Mouse (Mus musculus) right cerebral cortex, adult 18-20 months (tissue): ENCODE data around the gene Avpr1a.

ENCODE experiments used
- DNase-seq: peaks from one replicate; pipeline ENCODE4 v3.0.0; 2022; ENCODE audit warnings: mixed read lengths

Gene Avpr1a

GRCm38 (mm10) chr10:122447861-122448716 lies at the start of gene Avpr1a:
TSS of gene Avpr1a (plus strand) at chr10:122448499.
- no peak for DNase-seq

- DNase-seq: no peak
Measured at GRCm38 (mm10) chr10:122402270-122402669, 46.0 kb upstream of the Avpr1a start.

- DNase-seq: no peak
Measured at GRCm38 (mm10) chr10:122406333-122406732, 42.0 kb upstream of the Avpr1a start.

- DNase-seq: no peak
Measured at GRCm38 (mm10) chr10:122408697-122409409, 39.4 kb upstream of the Avpr1a start.

GRCm38 (mm10) chr10:122410791-122411190 lies 37.5 kb upstream of the Avpr1a start:
- DNase-seq: no peak

- DNase-seq: no peak
Measured at GRCm38 (mm10) chr10:122432690-122433089, 15.6 kb upstream of the Avpr1a start.

- peak; percentile 58 for DNase-seq
Measured at GRCm38 (mm10) chr10:122447275-122447674, 1.0 kb upstream of the Avpr1a start.

- peak; percentile 9 for DNase-seq
Measured at GRCm38 (mm10) chr10:122448717-122449611, 665 bp downstream of the Avpr1a start.

GRCm38 (mm10) chr10:122449856-122450255 lies 1.6 kb downstream of the Avpr1a start:
- DNase-seq: no peak

GRCm38 (mm10) chr10:122453466-122453865 lies 5.2 kb downstream of the Avpr1a start:
- DNase-seq: no peak

- DNase-seq: no peak
Measured at GRCm38 (mm10) chr10:122455793-122456192, 7.5 kb downstream of the Avpr1a start.

GRCm38 (mm10) chr10:122476846-122477245 lies 28.5 kb downstream of the Avpr1a start:
- no peak for DNase-seq

GRCm38 (mm10) chr10:122498551-122498950 lies 50.3 kb downstream of the Avpr1a start:
- DNase-seq: no peak

- no peak for DNase-seq
Measured at GRCm38 (mm10) chr10:122499306-122499705, 51.0 kb downstream of the Avpr1a start.
